20 mouse cellular contexts compared by ENCODE assay signal in genomic region chr13:70729996-70730395, GRCm38 (mm10).
A peak's percentile ranks its signal among the peaks of the same experiment; 100 is the strongest.
DNase-seq lines count a peak whose midpoint lies in the region; ATAC-seq lines count a peak whose summit lies in the region.
"Had no signal": no experiment of that assay in that cellular context is flagged by ENCODE, and none has a peak within 500 bp of the region (broad histone marks: within the 10 kb centered on the region; RNA-seq: fewer than 3 reads in every experiment).

No protein-coding gene starts in this region.

- H3K9ac ChIP-seq in hindbrain, embryonic 13.5 days, result no peak overlapping the region
- no peak overlapping the region for H3K9ac ChIP-seq in embryonic facial prominence, embryonic 12.5 days
- H3K9ac ChIP-seq: forebrain, embryonic 13.5 days; heart, embryonic 12.5 days; hindbrain, embryonic 14.5 days; liver, embryonic 13.5 days; lung, embryonic 15.5 days; neural tube, embryonic 15.5 days had no signal

- no peak overlapping the region for H3K4me2 ChIP-seq in hindbrain, embryonic 13.5 days
- no peak overlapping the region for H3K4me2 ChIP-seq in embryonic facial prominence, embryonic 12.5 days (replicated peaks)
- H3K4me2 ChIP-seq: forebrain, embryonic 13.5 days; heart, embryonic 12.5 days; hindbrain, embryonic 14.5 days; liver, embryonic 13.5 days; lung, embryonic 15.5 days; neural tube, embryonic 15.5 days had no signal

- H3K36me3 ChIP-seq in hindbrain, embryonic 10.5 days, result no peaks in the 10 kb centered on the region
- H3K36me3 ChIP-seq in hindbrain, embryonic 13.5 days, result no peaks in the 10 kb centered on the region
- no peaks in the 10 kb centered on the region for H3K36me3 ChIP-seq in megakaryocyte, embryonic 14.5 days (replicated peaks; ENCODE audit: low read length)
- no peaks in the 10 kb centered on the region for H3K36me3 ChIP-seq in embryonic facial prominence, embryonic 12.5 days
- H3K36me3 ChIP-seq: heart, embryonic 12.5 days; liver, embryonic 13.5 days; lung, embryonic 15.5 days; neural tube, embryonic 15.5 days had no signal

- H3K27me3 ChIP-seq in hindbrain, embryonic 10.5 days (ENCODE audit: insufficient read depth, poor library complexity, severe bottlenecking), result no peaks in the 10 kb centered on the region
- H3K27me3 ChIP-seq in hindbrain, embryonic 13.5 days, result no peaks in the 10 kb centered on the region
- no peaks in the 10 kb centered on the region for H3K27me3 ChIP-seq in megakaryocyte, embryonic 14.5 days (replicated peaks)
- H3K27me3 ChIP-seq in embryonic facial prominence, embryonic 12.5 days, result no peaks in the 10 kb centered on the region
- H3K27me3 ChIP-seq: forebrain, embryonic 13.5 days; liver, embryonic 13.5 days; lung, embryonic 15.5 days; neural tube, embryonic 15.5 days had no signal

- H3K4me1 ChIP-seq in hindbrain, embryonic 10.5 days (replicated peaks), result peaks cover 29% of the 10 kb centered on the region
- no peaks in the 10 kb centered on the region for H3K4me1 ChIP-seq in hindbrain, embryonic 13.5 days (replicated peaks)
- no peaks in the 10 kb centered on the region for H3K4me1 ChIP-seq in megakaryocyte, embryonic 14.5 days
- H3K4me1 ChIP-seq in embryonic facial prominence, embryonic 12.5 days, result peaks cover 14% of the 10 kb centered on the region; the same call in 1 of the 2 replicates
- H3K4me1 ChIP-seq: neural tube, embryonic 15.5 days had no signal

- WGBS in hindbrain, embryonic 10.5 days, result 59% methylated on average over 5 of the region's 5 CpGs
- WGBS in hindbrain, embryonic 13.5 days, result 68% methylated on average over 5 of the region's 5 CpGs
- 29% methylated on average over 5 of the region's 5 CpGs for WGBS in embryonic facial prominence, embryonic 12.5 days

- no peak for DNase-seq in hindbrain, embryonic 10.5 days (ENCODE audit: low spot score)
- no peak for DNase-seq in left cerebral cortex, postnatal 36 days (ENCODE audit: low spot score in 2 of 2)
- DNase-seq in cerebellum, postnatal 10 days, result no peak
- DNase-seq: adrenal gland, postnatal 36 days; cerebellum, adult 18-20 months; cerebellum, postnatal 36 days; heart, adult 11 months; liver, embryonic 13.5 days; midbrain, embryonic 14.5 days; spleen, adult 18-20 months; thymus, postnatal 4 days had no signal

- no peak overlapping the region for H3K4me3 ChIP-seq in hindbrain, embryonic 10.5 days
- no peak overlapping the region for H3K4me3 ChIP-seq in hindbrain, embryonic 13.5 days
- peak overlapping the region; percentile 10 for H3K4me3 ChIP-seq in megakaryocyte, embryonic 14.5 days (replicated peaks)
- no peak overlapping the region for H3K4me3 ChIP-seq in embryonic facial prominence, embryonic 12.5 days
- H3K4me3 ChIP-seq: forebrain, embryonic 13.5 days; heart, embryonic 12.5 days; liver, embryonic 13.5 days; lung, embryonic 15.5 days; neural tube, embryonic 15.5 days had no signal

- no peaks in the 10 kb centered on the region for H3K9me3 ChIP-seq in hindbrain, embryonic 10.5 days
- no peaks in the 10 kb centered on the region for H3K9me3 ChIP-seq in hindbrain, embryonic 13.5 days
- H3K9me3 ChIP-seq in megakaryocyte, embryonic 14.5 days, result peaks cover 37% of the 10 kb centered on the region
- no peaks in the 10 kb centered on the region for H3K9me3 ChIP-seq in embryonic facial prominence, embryonic 12.5 days
- H3K9me3 ChIP-seq: forebrain, embryonic 13.5 days; heart, embryonic 12.5 days; liver, embryonic 13.5 days; lung, embryonic 15.5 days; neural tube, embryonic 15.5 days had no signal

- peak overlapping the region; percentile 35; the same call in 1 of the 2 replicates for H3K27ac ChIP-seq in hindbrain, embryonic 10.5 days
- H3K27ac ChIP-seq in hindbrain, embryonic 13.5 days, result no peak overlapping the region
- no peak overlapping the region for H3K27ac ChIP-seq in embryonic facial prominence, embryonic 12.5 days
- H3K27ac ChIP-seq: forebrain, embryonic 13.5 days; hindbrain, embryonic 14.5 days; liver, embryonic 13.5 days; lung, embryonic 15.5 days; neural tube, embryonic 15.5 days had no signal

- intact Hi-C loops in left cerebral cortex, postnatal 36 days (cut with DNase I), result no loop called here

- ATAC-seq in hindbrain, embryonic 13.5 days (ENCODE audit: low FRiP score), result no peak
- ATAC-seq in megakaryocyte, adult 5-6 weeks (ENCODE audit: poor library complexity, severe bottlenecking), result no peak
- ATAC-seq in embryonic facial prominence, embryonic 12.5 days (ENCODE audit: insufficient number of reproducible peaks, insufficient read depth, low FRiP score, low TSS enrichment), result 0 out of 2 replicates have a peak, but pooled peaks have one; percentile 65
- ATAC-seq: forebrain, embryonic 13.5 days had no signal
